Mouse (Mus musculus) adrenal gland, adult (tissue): ENCODE measurements around the gene Zmynd11.

Experiments used
- DNase-seq, 2 experiments: peaks; one replicate each; pipeline ENCODE4 v3.0.0; 2022 to 2023; ENCODE audit warnings: low spot score in 1 of 2; ENCODE audit not compliant: inconsistent age in 2 of 2

Zmynd11 gene

DNA sequence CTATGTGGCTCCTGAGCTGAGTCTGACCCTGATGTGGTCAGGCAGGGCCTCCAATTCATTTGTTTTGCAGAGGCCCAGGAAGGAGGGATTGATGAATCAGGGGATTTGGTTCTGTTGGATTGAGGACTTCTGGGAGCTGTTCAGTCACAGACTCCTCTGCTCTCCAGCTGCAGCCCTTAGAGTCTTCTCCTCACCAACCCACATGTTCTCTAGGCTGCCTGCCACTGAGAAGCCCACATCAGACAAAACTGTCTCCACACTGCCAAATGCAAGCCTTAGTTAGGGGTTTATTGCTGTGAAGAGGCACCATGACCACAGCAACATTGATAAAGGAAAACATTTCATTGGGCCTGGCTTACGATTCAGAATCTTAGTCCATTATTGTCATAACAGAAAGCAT lies 101.5 kb downstream of the Zmynd11 start:
- DNase-seq: no peak

DNA sequence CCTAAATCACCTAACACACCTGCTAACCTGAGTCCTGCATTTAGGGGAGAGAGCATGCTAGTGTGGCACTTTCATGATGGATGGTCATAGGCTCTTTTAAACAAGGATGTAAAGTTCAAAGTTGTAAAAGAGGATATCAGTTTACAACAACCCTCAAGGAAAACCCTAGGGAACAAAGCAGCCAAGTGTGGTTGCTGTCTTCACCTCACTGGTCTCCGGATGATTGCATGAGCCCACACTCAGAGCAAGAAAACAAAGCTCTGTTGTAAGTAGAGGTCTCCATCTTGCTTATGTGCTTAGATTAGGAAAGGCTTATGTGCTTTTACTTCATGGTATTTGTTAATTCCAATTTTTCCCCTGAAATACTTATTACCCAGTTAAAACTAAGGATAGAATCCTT lies 104.4 kb downstream of the Zmynd11 start:
- no peak for DNase-seq

DNA sequence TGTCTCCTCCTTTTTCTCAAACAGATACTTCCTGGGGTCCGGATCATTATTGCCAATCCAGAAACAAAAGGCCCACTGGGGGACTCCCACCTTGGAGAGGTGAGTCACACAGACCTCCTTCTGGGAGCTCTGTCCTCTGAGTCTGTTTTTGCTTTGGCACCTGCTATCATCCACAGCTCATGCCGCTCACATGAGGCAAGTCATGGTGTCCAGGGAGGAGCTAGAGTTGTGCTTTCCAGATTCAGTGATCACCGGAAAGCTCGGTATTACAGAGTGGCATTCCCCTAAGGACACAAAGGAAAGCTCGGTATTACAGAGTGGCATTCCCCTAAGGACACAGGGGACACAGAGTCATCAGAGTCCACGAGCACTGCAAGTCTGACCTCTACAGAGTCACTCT lies 108.5 kb downstream of the Zmynd11 start:
- no peak for DNase-seq

DNA sequence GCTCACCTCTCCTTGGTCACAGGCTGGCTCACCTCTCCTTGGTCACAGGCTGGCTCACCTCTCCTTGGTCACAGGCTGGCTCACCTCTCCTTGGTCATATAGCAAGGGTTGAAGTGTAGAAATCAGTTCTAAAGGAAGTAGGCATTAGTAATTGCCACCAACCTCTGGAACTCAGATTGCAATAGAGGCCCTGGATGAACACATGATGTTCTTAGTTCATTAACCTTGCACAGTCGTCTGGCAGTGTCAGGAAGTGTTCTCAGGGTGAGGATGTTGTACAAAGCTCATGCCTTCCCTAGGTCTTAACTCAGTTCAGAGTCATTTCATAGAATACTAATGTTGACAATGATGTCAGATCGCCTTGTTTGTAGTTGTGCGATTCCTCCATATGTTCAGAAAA lies 112.1 kb downstream of the Zmynd11 start:
- no peak for DNase-seq

DNA sequence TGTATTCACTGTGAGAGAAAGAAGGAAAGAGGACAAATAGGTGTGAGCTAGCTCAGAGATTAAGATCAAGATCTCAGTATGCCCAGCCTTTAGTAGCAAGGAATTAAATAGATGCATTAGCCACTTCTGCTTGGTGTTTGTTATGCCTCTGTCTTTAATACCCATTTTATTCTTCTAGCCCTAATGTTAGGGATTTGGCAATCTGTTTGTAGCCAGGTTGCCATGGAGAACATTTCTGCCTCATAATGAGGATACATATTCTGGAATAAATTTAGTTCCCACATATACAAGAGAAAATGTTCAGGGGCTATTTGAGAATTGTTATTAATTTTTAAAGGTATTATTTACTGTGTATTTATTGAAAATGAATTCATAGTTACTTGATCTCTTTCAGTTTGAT lies 114.5 kb downstream of the Zmynd11 start:
- DNase-seq: no peak

DNA sequence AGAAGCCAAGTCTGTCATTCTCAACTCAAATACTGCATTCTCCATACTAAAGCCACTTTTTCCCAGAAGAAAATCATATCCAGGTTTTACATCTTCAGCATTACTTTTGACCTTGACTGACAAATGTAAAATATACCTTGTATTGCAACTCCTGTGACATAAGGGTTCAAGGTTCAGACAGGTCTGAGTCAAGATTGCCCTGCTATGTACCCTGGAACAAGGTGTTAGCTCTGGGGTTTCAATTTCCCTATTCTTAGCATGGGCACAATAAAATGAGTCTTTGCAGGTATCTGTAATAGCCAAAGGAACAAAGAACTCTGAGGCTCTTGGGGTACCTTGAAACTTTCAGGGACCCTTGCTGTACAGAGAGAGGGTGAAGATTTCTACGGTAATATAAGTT lies 115.2 kb downstream of the Zmynd11 start:
- no peak for DNase-seq

DNA sequence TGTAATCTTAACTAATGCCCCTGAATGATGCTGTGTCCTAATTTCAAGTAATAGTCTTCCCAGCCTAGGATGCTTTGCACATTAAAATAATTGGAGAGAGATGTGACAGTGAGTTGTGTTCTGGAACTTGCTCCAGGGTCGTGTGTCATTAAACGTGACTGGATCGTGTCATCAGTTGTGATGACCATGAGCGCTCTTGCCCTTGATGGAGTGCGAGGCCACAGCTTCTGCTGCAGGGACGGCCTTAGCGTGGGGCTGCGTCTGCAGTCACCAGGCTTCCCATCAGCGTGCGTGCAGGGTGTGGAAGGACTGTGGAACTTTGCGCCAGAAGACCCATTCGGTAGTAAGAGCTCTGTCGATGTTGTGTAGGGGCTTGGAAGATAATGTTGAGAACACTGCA lies 116.4 kb downstream of the Zmynd11 start:
- peak; percentile 57 to 89 for DNase-seq

DNA sequence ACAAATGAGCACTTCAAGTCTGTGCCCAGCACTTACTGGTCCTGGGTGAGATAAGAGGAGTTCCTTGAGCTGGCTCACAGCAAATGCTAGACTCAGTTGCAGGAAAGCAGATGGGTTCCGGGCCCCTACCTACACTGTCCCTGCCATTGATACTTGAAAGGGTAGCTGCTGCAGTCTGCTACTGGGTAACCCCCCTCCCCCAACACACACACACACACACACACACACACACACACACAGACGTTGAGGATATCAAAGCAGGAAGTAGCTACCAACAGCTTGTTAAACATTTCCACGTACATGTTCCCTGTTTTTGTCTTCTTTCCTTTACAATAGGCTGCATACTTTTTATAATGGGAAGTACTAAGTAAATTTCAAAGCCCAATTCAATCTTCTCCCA lies 127.2 kb downstream of the Zmynd11 start:
- no peak for DNase-seq

DNA sequence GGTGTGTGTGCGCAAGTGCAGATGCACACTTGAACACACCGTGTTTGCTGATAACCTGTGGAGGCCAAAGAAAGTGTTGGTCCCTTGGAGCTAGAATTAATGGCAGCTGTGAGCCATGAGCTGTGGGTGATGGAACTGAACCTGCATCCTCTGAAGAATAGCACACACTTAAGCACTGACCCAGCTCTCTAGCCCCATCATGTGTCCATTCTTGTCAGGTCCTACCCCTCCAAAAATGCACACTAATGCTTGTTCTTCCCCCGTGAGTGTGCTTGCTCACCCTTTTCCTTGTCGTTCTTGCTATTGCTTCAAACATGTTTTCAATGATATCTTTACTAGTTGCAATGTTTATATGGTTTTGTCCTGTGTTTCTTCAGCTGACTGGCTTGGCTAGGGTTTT lies 128.6 kb downstream of the Zmynd11 start:
- peak; percentile 9 to 58 for DNase-seq

DNA sequence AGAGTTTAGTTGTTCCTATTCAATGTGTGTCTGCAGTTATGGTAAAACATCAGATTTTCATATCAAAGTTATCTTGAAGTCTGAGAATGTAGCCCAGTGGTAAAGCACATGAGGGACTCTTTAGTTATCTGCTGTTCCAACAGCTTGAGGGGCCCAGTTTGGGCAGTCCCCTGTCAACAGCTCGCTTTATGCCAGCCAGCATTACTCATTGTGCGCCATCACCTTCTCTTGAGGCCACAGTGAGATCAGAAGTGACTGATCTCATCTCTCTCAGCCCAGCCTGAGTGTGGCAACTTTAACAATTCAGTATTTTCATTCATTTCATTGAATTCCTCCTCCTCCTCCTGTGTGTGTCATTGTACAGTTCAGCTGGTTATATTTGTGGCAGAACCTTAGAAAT lies 129.2 kb downstream of the Zmynd11 start:
- peak in 1 of 2 experiments; percentile 70 for DNase-seq
